Mouse (Mus musculus) retina, adult 2 months (tissue): ENCODE data around the gene Gm10413.
"Not testable (repeated sequence)": the region's sequence is repeated elsewhere in the genome, so short reads cannot be mapped to it uniquely, and the experiment has no call there.

ENCODE experiments used
- DNase-seq: peaks from one replicate; pipeline ENCODE4 v3.0.0-alpha.2; 2012; ENCODE audit warnings: low read depth, low spot score

The Gm10413 gene

DNA sequence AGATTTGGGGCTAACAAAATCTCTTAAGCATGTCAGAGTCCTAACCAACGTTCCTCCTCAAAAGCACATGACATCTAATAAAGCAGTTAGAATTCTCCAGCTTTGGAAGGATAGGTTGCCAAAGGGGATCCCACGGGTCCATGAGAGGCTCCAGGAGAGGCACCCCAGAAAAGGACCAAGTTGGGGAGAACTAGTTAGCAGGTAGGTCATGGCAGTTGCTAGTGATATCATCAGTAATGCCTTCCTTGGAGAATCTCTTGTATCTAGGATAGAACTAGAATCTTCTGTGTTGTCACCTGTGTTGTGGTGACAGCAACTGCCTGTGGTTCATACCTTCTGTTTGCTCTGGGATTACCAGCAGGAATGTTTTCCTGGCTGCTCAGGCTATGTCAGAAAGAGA, at the start of gene Gm10413:
Gene Gm10413, plus strand, starts transcription at position 301 of the 400 bp plus-strand sequence.
- DNase-seq: not testable (repeated sequence)

DNA sequence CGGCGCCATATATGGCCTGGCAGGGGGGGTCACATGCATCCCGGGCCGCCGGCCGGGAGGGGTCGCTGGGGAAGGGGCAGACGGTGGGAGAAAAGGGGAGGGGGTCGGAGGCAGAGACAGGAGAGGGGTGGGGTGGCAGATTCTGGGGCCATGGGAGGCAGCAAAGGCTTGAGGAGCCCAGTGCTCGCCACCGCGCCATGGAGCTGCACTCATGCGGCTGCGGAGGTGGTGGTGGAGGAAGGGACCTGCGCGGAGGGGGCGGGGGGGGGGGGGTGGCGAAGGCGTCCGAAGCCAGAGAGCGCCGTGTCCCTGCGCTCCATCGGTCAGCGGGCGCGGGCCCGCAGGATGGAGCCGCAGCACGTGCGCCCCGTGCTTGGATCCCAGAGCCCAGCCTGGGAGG, 17.4 kb downstream of the Gm10413 start, which contains the start of gene Gm10409:
Gene Gm10409, plus strand, starts transcription at position 301 of the 400 bp plus-strand sequence.
- DNase-seq: not testable (repeated sequence)

DNA sequence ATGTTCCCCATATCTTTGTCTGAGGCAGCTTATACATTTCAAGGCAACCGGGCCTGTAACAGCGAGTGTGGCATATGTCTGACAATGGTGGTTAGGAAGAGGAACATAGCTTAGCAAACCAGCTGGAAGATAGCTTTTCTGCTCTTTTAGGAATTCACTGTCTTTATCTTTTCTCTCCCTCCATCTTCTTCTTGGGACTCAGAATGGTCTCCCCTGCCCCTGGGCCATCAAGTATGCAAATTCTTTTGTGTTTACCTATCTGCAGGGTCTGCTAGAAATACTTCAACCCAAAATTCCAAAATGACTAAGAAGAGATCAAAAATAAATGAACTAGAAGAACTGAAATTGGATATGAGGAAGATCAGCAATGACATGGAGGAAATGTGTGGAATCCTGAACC, 32.9 kb downstream of the Gm10413 start, which contains the start of gene Gm3005:
Gene Gm3005, plus strand, starts transcription at position 301 of the 400 bp plus-strand sequence.
- not testable (repeated sequence) for DNase-seq

DNA sequence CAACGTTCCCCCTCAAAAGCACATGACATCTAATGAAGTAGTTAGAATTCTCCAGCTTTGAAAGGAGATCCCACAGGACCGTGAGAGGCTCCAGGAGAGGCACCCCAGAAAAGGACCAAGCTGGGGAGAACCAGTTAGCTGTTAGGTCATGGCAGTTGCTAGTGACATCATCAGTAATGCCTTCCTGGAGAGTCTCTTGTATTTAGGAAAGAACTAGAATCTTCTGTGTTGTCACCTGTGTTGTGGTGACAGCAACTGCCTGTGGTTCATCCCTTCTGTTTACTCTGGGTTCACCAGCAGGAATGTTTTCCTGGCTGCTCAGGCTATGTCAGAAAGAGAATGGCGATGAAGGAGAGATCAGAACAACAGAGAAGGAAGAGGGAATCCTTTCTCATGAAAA, 54.2 kb downstream of the Gm10413 start, which contains the start of gene Gm10408:
Gene Gm10408, plus strand, starts transcription at position 301 of the 400 bp plus-strand sequence.
- DNase-seq: not testable (repeated sequence)
